Mouse (Mus musculus) lung, postnatal 36 days (tissue): ENCODE data around the gene Gtf2a1.
"Not testable (repeated sequence)": the region's sequence is repeated elsewhere in the genome, so short reads cannot be mapped to it uniquely, and the experiment has no call there.

ENCODE experiments used
- DNase-seq: peaks from one replicate; pipeline ENCODE4 v3.0.0; 2022; ENCODE audit warnings: mixed read lengths

Gene Gtf2a1

GRCm38 (mm10) chr12:91589847-91590690, at the start of gene Gtf2a1:
Gtf2a1 (minus strand) TSS chr12:91590487.
- DNase-seq = peak; percentile 97

- DNase-seq = peak; percentile 27
These were observed 48.1 kb upstream of the Gtf2a1 start for GRCm38 (mm10) chr12:91638351-91638750.

- no peak for DNase-seq
These were observed 47.0 kb upstream of the Gtf2a1 start for GRCm38 (mm10) chr12:91637136-91637909.

- DNase-seq = no peak
These were observed 36.2 kb upstream of the Gtf2a1 start for GRCm38 (mm10) chr12:91626482-91626881.

- peak; percentile 71 for DNase-seq
These were observed 34.7 kb upstream of the Gtf2a1 start for GRCm38 (mm10) chr12:91625013-91625412.

- no peak for DNase-seq
These were observed 19.1 kb upstream of the Gtf2a1 start for GRCm38 (mm10) chr12:91609425-91609824.

GRCm38 (mm10) chr12:91607678-91608077, 17.4 kb upstream of the Gtf2a1 start:
- DNase-seq = no peak

- DNase-seq = no peak
These were observed 16.4 kb upstream of the Gtf2a1 start for GRCm38 (mm10) chr12:91606651-91607050.

- DNase-seq = no peak
These were observed 14.3 kb upstream of the Gtf2a1 start for GRCm38 (mm10) chr12:91604600-91604999.

- peak; percentile 41 for DNase-seq
These were observed 1.8 kb upstream of the Gtf2a1 start for GRCm38 (mm10) chr12:91592128-91592527.

GRCm38 (mm10) chr12:91591191-91591590, 904 bp upstream of the Gtf2a1 start:
- no peak for DNase-seq

GRCm38 (mm10) chr12:91590716-91591115, 429 bp upstream of the Gtf2a1 start:
- DNase-seq = peak; percentile 46

GRCm38 (mm10) chr12:91589542-91589846, 793 bp downstream of the Gtf2a1 start:
- DNase-seq = no peak

- peak; percentile 66 for DNase-seq
These were observed 1.4 kb downstream of the Gtf2a1 start for GRCm38 (mm10) chr12:91588670-91589541.

GRCm38 (mm10) chr12:91588176-91588669, 2.1 kb downstream of the Gtf2a1 start:
- DNase-seq = peak; percentile 97

GRCm38 (mm10) chr12:91587491-91588033, 2.7 kb downstream of the Gtf2a1 start:
- no peak for DNase-seq

- no peak for DNase-seq
These were observed 3.2 kb downstream of the Gtf2a1 start for GRCm38 (mm10) chr12:91587077-91587476.

GRCm38 (mm10) chr12:91585815-91586214, 4.5 kb downstream of the Gtf2a1 start:
- not testable (repeated sequence) for DNase-seq

GRCm38 (mm10) chr12:91585206-91585605, 5.1 kb downstream of the Gtf2a1 start:
- peak; percentile 15 for DNase-seq

GRCm38 (mm10) chr12:91583409-91583808, 6.9 kb downstream of the Gtf2a1 start:
- no peak for DNase-seq

GRCm38 (mm10) chr12:91582362-91583002, 7.8 kb downstream of the Gtf2a1 start:
- DNase-seq = no peak
